Mouse (Mus musculus): ENCODE data around the gene Ube2i.
"Not testable (repeated sequence)": the region's sequence is repeated elsewhere in the genome, so short reads cannot be mapped to it uniquely, and the experiment has no call there.

Gene Ube2i

DNA sequence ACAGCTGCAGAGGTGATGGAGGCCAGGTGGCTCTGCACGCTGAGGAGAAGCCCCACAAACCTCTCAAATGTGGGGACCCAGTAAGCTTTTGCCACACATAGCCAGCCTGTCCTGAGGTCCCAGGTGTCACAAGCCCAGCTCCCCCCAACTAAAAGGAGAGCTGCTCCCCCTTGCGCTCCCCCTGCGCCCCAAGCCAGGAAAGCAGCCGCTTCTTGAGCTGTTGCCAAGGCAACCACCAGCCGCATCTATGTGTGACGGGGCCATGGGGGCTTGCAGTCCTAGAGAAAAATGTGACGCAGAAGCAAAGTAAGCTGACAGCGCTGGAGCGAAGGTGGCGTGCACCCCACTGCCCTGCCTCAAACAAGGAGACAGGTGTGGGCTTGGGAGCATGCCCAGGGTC, 20.7 kb downstream of the Ube2i start:
- no peak for DNase-seq (ENCODE audit: low read depth, low spot score)

- DNase-seq (ENCODE audit: low read depth, low spot score) = no peak
Measured at GRCm38 (mm10) chr17:25252643-25253042, 21.8 kb downstream of the Ube2i start.

GRCm38 (mm10) chr17:25250181-25250835, 24.1 kb downstream of the Ube2i start:
- DNase-seq (ENCODE audit: low read depth, low spot score) = no peak

GRCm38 (mm10) chr17:25248033-25248750, 26.2 kb downstream of the Ube2i start:
- DNase-seq (ENCODE audit: low read depth, low spot score) = no peak

DNA sequence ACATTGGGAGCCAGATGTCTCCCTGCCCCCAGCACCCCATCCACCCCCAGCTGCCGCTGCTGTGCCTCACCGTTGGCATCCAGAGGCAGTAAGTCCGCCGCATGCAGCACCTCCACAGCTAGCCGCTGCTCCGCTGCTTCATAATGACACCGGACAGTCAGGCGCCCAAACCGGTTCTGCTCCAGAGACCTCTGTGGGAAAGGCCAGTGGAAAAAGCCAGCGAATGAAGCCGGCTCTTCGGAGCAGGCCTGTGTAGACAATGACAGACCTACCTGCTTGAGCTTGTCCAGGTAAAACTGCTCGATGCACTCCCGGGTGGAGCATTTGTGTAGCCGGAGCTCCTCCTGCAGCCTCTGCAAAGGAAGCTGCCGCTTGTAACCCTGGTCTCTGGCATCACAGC, 30.2 kb downstream of the Ube2i start:
- no peak for DNase-seq (ENCODE audit: low read depth, low spot score)

DNA sequence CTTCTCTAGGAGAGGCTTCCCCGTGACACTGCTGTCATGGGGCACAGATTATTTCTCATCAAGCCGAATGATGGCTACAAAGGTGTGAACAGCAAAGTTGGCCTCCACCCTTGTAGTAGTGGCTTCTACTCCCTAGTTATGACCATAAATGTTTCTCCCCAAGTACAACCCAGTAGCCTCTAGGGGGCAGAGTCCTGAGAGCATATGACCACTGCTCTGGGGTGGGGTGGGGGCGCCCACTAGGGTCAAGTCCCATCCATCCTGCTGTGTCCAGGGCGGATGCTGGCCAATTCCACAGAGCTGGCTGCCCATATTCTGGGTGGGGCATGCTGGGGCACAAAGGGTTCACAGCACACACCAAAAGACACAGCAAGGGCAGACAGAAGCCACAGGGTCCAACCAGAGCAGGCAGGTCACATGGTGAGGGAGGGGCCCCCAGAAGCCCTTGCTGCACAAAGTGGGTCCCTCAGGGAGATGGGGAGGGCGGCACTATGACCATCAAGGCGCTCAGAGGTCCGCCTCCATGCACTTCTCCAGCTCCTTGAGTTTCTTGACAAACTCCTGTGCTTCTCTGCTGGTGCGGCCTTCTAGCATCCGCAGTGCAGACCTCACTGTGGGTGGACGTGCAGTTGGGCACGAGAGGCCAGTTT, 31.2 kb downstream of the Ube2i start:
- DNase-seq (ENCODE audit: low read depth, low spot score) = no peak

GRCm38 (mm10) chr17:25239695-25240636, 34.5 kb downstream of the Ube2i start, which contains the start of the genes Gnptg and Tsr3:
Gnptg (minus strand) TSS chr17:25240124.
Tsr3 (plus strand) TSS chr17:25240170.
- DNase-seq (ENCODE audit: low read depth, low spot score) = no peak

- DNase-seq (ENCODE audit: low read depth, low spot score) = no peak
Measured at GRCm38 (mm10) chr17:25235635-25236034, 38.8 kb downstream of the Ube2i start.

DNA sequence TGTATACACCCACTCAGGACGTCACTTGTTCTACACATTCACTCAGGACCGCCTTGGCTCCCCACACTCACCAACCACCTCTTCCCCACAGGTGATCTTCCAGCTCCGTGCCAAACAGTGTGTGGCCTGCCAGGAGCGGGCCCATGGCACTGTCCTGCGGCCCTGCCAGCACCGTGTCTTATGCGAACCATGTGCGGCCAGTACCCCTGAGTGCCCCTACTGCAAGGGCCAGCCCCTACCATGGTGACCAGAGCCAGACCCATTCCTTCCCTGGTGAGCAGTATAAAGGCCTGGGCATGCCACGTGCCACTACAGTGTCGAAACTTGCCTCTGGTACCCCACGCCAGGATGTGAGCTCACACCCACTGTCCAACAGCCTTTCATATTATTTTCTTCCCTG, 42.8 kb downstream of the Ube2i start:
- not testable (repeated sequence) for DNase-seq (ENCODE audit: low read depth, low spot score)

DNA sequence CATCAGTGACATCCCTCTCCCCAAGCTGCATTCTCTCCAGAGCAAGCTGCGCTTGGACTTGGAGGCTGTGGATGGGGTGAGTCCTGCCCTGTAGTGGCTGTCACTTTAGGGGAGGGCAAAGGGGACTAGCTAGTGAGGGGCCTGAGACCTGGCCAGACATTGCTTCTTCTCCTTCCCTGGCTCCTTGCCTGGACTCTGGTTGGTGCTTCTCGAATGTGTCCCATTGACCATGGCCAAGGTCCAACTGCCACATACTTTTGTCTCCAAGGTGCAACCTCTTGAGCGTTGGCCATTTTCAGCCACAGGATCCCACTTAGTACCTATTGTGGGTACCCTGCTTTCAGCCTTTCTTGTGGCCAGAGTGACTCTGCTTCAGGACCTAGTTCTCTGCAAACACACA, 43.7 kb downstream of the Ube2i start:
- no peak for DNase-seq (ENCODE audit: low read depth, low spot score)

- not testable (repeated sequence) for DNase-seq (ENCODE audit: low read depth, low spot score)
Measured at GRCm38 (mm10) chr17:25230014-25230655, 44.3 kb downstream of the Ube2i start.

- no peak for DNase-seq (ENCODE audit: low read depth, low spot score)
Measured at GRCm38 (mm10) chr17:25227991-25228390, 46.4 kb downstream of the Ube2i start.

- DNase-seq (ENCODE audit: low read depth, low spot score) = peak; percentile 69
Measured at GRCm38 (mm10) chr17:25225659-25226058, 48.8 kb downstream of the Ube2i start.

DNA sequence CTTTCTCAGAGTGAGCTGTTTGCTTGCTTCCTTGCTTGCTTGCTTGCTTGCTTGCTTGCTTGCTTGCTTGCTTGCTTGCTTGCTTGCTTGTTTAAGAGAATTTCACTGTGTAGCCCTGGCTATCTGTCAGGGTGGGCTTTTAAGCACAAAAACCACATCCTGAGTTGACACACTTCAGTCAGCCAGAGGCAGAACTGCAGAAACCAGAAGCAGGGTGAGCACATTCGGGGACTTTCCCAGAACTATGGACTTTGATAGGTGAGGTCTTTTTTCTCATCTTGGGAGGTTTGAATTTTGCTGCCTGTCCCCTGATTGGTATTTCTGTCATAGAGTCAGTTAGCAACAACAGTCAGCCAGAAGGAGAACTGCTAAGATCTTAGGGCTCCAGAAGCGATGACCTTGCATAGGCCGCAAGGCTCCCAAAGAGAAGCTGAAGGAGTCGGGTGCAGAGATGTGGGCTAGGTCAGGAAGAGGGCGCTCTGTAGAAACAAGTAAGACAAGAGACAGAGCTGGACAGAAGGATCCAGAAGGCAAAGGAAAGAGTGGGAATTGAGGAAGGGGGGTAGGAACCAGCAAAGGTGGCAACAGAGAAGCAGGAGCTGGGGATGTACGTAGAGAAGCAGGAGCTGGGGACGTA, 49.7 kb downstream of the Ube2i start:
- DNase-seq (ENCODE audit: low read depth, low spot score) = no peak

DNA sequence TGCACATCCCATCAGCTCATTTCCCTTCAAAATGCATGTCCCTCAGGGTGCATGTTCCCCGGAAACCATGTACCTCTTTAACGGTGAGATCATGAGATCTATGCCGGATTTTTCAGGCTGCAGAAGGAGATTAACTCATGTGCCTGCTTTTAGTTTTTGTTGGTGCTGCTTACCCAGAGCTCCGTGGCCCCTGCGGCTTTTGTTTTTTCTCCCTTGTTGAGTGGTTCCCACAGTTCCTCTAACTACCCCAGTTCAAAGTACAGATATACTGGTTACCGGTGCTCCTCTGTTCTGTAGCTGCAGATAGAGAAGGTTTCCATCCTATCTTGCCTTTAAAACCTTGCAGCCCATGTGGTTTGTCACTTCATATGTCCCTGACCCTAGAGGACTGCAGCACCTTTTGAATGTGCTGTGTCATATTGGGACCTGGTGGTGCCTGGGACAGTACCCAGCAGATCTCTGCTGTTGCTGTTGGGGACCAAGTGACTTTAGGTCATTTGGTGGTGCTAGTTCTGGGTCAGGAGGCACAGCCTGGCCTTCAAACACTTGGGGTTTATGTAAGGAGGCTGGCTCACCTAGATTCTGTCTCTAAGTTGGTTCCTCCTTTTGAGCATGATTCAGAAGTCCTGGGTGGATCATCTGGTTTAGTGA, 51.3 kb downstream of the Ube2i start:
- peak; percentile 71 for DNase-seq (ENCODE audit: low read depth, low spot score)

GRCm38 (mm10) chr17:25222504-25222940, 51.9 kb downstream of the Ube2i start:
- not testable (repeated sequence) for DNase-seq (ENCODE audit: low read depth, low spot score)

DNA sequence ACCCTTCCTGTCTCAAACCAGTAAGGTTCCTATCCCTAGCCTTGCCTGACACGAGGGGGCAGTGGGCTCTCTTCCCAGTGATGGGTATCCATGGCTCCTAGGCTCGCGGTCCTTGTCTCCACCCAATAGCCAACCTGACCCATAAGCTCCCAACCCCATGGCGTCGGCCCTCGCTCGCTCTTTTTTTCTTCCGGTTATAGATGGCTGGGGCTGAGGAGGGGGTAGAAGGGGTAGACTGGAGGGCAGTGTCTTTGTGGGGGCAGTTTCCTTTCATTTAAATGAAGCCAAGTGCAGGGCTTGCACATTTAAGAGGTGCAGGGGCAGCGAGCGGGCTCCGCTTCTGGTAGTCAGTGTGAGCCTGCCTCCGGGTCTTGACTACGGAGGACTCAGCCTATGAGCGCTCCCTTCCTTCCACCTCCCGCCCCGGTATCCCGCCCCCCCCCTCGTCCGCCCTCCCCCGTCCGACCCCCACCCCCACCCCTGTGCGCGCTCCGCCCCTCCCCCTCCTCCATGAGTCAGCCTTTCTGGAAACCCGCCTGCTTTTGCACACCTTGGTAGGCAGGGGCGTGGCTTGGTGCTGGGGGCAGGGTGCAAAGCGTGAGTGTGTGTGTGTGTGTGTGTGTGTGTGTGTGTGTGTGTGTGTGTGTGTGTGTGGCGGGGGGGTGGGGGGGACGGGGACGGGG, 52.5 kb downstream of the Ube2i start:
- DNase-seq (ENCODE audit: low read depth, low spot score) = no peak

- no peak for DNase-seq (ENCODE audit: low read depth, low spot score)
Measured at GRCm38 (mm10) chr17:25220746-25221145, 53.7 kb downstream of the Ube2i start.
